Mouse (Mus musculus) heart, postnatal 0 days (tissue): ENCODE data around the gene Elavl3.

ENCODE experiments used
- CTCF ChIP-seq: IDR thresholded peaks from 2 replicates; pipeline ENCODE4 v1.5.1; 2016; ENCODE audit warnings: antibody characterized with exemption, control low read depth, low read depth
- EP300 ChIP-seq: IDR thresholded peaks from 2 replicates; pipeline ENCODE4 v1.6.1; 2016; ENCODE audit warnings: antibody characterized with exemption, low read depth

GRCm38 (mm10) chr9:22051161-22051957 is 464 bp downstream of the Elavl3 start:
- TF ChIP-seq CTCF (no peak), EP300 (no peak)
